Comparison of ENCODE assay signal across 15 mouse cellular contexts in genomic region chr15:99099984-99100383, GRCm38 (mm10). TPM values are rescaled to one million over a fixed set of nuclear protein-coding genes. Genes with fewer than 3 reads are reported as not detected.
DNase-seq lines count a peak whose midpoint lies in the region; ATAC-seq and TF ChIP-seq lines count a peak whose summit lies in the region.
"Had no signal": no experiment of that assay in that cellular context is flagged by ENCODE, and none has a peak within 500 bp of the region (broad histone marks: within the 10 kb centered on the region; RNA-seq: fewer than 3 reads in every experiment).

No protein-coding gene starts in this region.

- H3K4me2 ChIP-seq in liver, embryonic 11.5 days = peak overlapping the region; percentile 37
- peak overlapping the region; percentile 66 for H3K4me2 ChIP-seq in stomach, embryonic 16.5 days (ENCODE audit: low read depth, low read length)
- H3K4me2 ChIP-seq in hindbrain, embryonic 14.5 days (replicated peaks) = no peak overlapping the region

- H3K9me3 ChIP-seq in MEL (replicated peaks; ENCODE audit: insufficient read depth, low read length) = no peaks in the 10 kb centered on the region
- H3K9me3 ChIP-seq in liver, embryonic 11.5 days (ENCODE audit: control insufficient read depth, low read length) = no peaks in the 10 kb centered on the region
- H3K9me3 ChIP-seq in stomach, embryonic 16.5 days (replicated peaks; ENCODE audit: control insufficient read depth, low read length) = no peaks in the 10 kb centered on the region
- H3K9me3 ChIP-seq in hindbrain, embryonic 14.5 days (ENCODE audit: control insufficient read depth, low read length) = no peaks in the 10 kb centered on the region
- H3K9me3 ChIP-seq: forebrain, embryonic 15.5 days; G1E; heart, embryonic 12.5 days had no signal

- H3K27me3 ChIP-seq in liver, adult 2 months (ENCODE audit: control insufficient read depth, insufficient read depth, low read length) = no peaks in the 10 kb centered on the region
- no peaks in the 10 kb centered on the region for H3K27me3 ChIP-seq in MEL (ENCODE audit: control insufficient read depth in 1 of 2, insufficient read depth in 2 of 2, low read length in 2 of 2)
- peaks cover 60% of the 10 kb centered on the region for H3K27me3 ChIP-seq in liver, embryonic 11.5 days (replicated peaks; ENCODE audit: control insufficient read depth, insufficient read depth, low read length)
- peaks cover 43% of the 10 kb centered on the region for H3K27me3 ChIP-seq in stomach, embryonic 16.5 days (ENCODE audit: control insufficient read depth, insufficient read depth, low read length)
- peaks cover 63% of the 10 kb centered on the region for H3K27me3 ChIP-seq in hindbrain, embryonic 14.5 days (ENCODE audit: control insufficient read depth, insufficient read depth, low read length)

- H3K9ac ChIP-seq in liver, adult 2 months (ENCODE audit: low read depth, low read length) = peak overlapping the region; percentile 92
- no peak overlapping the region for H3K9ac ChIP-seq in MEL (ENCODE audit: control insufficient read depth, low read depth, low read length, poor library complexity, severe bottlenecking)
- no peak overlapping the region for H3K9ac ChIP-seq in liver, embryonic 11.5 days (ENCODE audit: low read depth, low read length)
- no peak overlapping the region; the same call in 1 of the 2 replicates for H3K9ac ChIP-seq in stomach, embryonic 16.5 days (ENCODE audit: low read length)
- no peak overlapping the region for H3K9ac ChIP-seq in hindbrain, embryonic 14.5 days
- H3K9ac ChIP-seq: forebrain, embryonic 15.5 days; heart, embryonic 12.5 days had no signal

- H3K4me3 ChIP-seq in liver, adult 2 months (ENCODE audit: insufficient read depth, low read depth, low read length) = peak overlapping the region; percentile 89
- H3K4me3 ChIP-seq in MEL (ENCODE audit: control insufficient read depth in 1 of 2, insufficient read depth in 1 of 2, low read depth in 2 of 2, low read length in 2 of 2) = no peak overlapping the region
- H3K4me3 ChIP-seq in liver, embryonic 11.5 days (ENCODE audit: low read depth, low read length) = peak overlapping the region; percentile 32
- peak overlapping the region; percentile 41 for H3K4me3 ChIP-seq in stomach, embryonic 16.5 days (replicated peaks; ENCODE audit: low read length)
- no peak overlapping the region for H3K4me3 ChIP-seq in hindbrain, embryonic 14.5 days (replicated peaks; ENCODE audit: low read length)

- WGBS in liver, adult 2 months = 21% methylated on average over 3 of the region's 3 CpGs
- WGBS in liver, embryonic 11.5 days = 40% methylated on average over 3 of the region's 3 CpGs
- WGBS in stomach, embryonic 16.5 days = 45% methylated on average over 3 of the region's 3 CpGs
- 45% methylated on average over 3 of the region's 3 CpGs for WGBS in hindbrain, embryonic 14.5 days

- no peak for ATAC-seq in liver, embryonic 11.5 days (replicated peaks; ENCODE audit: low FRiP score)
- ATAC-seq in stomach, embryonic 16.5 days (ENCODE audit: insufficient read depth, low FRiP score) = no peak
- no peak for ATAC-seq in hindbrain, embryonic 14.5 days (ENCODE audit: low FRiP score)

- peak; percentile 14 for TF ChIP-seq CTCF in liver, adult 2 months (IDR thresholded peaks at IDR 0.05; ENCODE audit: low read depth, low read length)
- TF ChIP-seq CTCF in MEL (IDR thresholded peaks at IDR 0.05 in 2 of 3, conservative IDR thresholded peaks at IDR 0.05 in 1 of 3; ENCODE audit: control insufficient read depth in 1 of 3, insufficient read depth in 1 of 3, low read depth in 2 of 3, low read length in 3 of 3, poor library complexity in 1 of 3, severe bottlenecking in 1 of 3) = peak in 2 of 3 experiments; percentile 26 to 34; a peak in 4 of 6 replicates

- TF ChIP-seq RAD21 in MEL (IDR thresholded peaks at IDR 0.05; ENCODE audit: low read depth, low read length) = peak; percentile 27

- no peak for TF ChIP-seq POLR2A in liver, adult 2 months (IDR thresholded peaks at IDR 0.05; ENCODE audit: extremely low read depth, insufficient read depth, low read length)
- no peak for TF ChIP-seq POLR2A in MEL (IDR thresholded peaks at IDR 0.05; ENCODE audit: control insufficient read depth in 1 of 2, insufficient read depth in 1 of 2, low read depth in 1 of 2, low read length in 2 of 2, poor library complexity in 1 of 2)

- DNase-seq in liver, adult 2 months (ENCODE audit: extremely low read depth, low read depth, low spot score) = peak; percentile 75
- no peak for DNase-seq in liver
- no peak for DNase-seq in MEL (ENCODE audit: low read depth, low spot score)
- DNase-seq in liver, embryonic 11.5 days (ENCODE audit: low spot score) = no peak
- no peak for DNase-seq in cerebellum, postnatal 4 days (ENCODE audit: low spot score in 2 of 2)
- DNase-seq in hindbrain, embryonic 14.5 days (ENCODE audit: low spot score) = no peak
- DNase-seq: cerebellum, postnatal 36 days; gastrocnemius, postnatal 14 days; lung, postnatal 14 days had no signal

- H3K4me1 ChIP-seq in liver, adult 2 months (ENCODE audit: control insufficient read depth, insufficient read depth, low read length) = peaks cover 20% of the 10 kb centered on the region
- peaks cover 0 to 7% of the 10 kb centered on the region in 2 experiments; a peak in 2 of 4 replicates for H3K4me1 ChIP-seq in MEL (ENCODE audit: control insufficient read depth in 1 of 2, insufficient read depth in 2 of 2, low read length in 2 of 2)
- peaks cover 13% of the 10 kb centered on the region for H3K4me1 ChIP-seq in liver, embryonic 11.5 days (replicated peaks; ENCODE audit: control insufficient read depth, insufficient read depth, low read length)
- peaks cover 22% of the 10 kb centered on the region for H3K4me1 ChIP-seq in stomach, embryonic 16.5 days (ENCODE audit: control insufficient read depth, insufficient read depth, low read length)
- H3K4me1 ChIP-seq in hindbrain, embryonic 14.5 days (replicated peaks; ENCODE audit: control insufficient read depth, insufficient read depth, low read length) = peaks cover 33% of the 10 kb centered on the region

- TF ChIP-seq EP300 in MEL (IDR thresholded peaks at IDR 0.05; ENCODE audit: low read depth in 1 of 2, low read length in 2 of 2) = no peak

- H3K36me3 ChIP-seq in liver, adult 2 months (ENCODE audit: control insufficient read depth, insufficient read depth, low read length) = peaks cover 19% of the 10 kb centered on the region
- peaks cover 0 to 4% of the 10 kb centered on the region in 2 experiments; a peak in 2 of 4 replicates for H3K36me3 ChIP-seq in MEL (ENCODE audit: control insufficient read depth in 1 of 2, insufficient read depth in 2 of 2, low read length in 2 of 2)
- no peaks in the 10 kb centered on the region for H3K36me3 ChIP-seq in liver, embryonic 11.5 days (ENCODE audit: control insufficient read depth, insufficient read depth, low read length)
- H3K36me3 ChIP-seq in stomach, embryonic 16.5 days (ENCODE audit: control insufficient read depth, insufficient read depth, low read length) = no peaks in the 10 kb centered on the region
- no peaks in the 10 kb centered on the region for H3K36me3 ChIP-seq in hindbrain, embryonic 14.5 days (replicated peaks; ENCODE audit: control insufficient read depth, insufficient read depth)
- H3K36me3 ChIP-seq: forebrain, embryonic 15.5 days; G1E; heart, embryonic 12.5 days had no signal

- H3K27ac ChIP-seq in liver, adult 2 months (replicated peaks; ENCODE audit: insufficient read depth, low read depth, low read length) = peak overlapping the region; percentile 98
- H3K27ac ChIP-seq in MEL (ENCODE audit: control insufficient read depth, low read depth, low read length) = no peak overlapping the region
- H3K27ac ChIP-seq in liver, embryonic 11.5 days (ENCODE audit: low read depth, low read length) = no peak overlapping the region
- peak overlapping the region; percentile 87; the same call in 1 of the 2 replicates for H3K27ac ChIP-seq in stomach, embryonic 16.5 days (ENCODE audit: low read length)
- no peak overlapping the region for H3K27ac ChIP-seq in hindbrain, embryonic 14.5 days
- H3K27ac ChIP-seq: forebrain, embryonic 15.5 days had no signal

- peaks cover 7% of the 10 kb centered on the region; the same call in 1 of the 2 replicates for H3K79me2 ChIP-seq in liver, adult 2 months (ENCODE audit: control insufficient read depth, insufficient read depth, low read length)
- H3K79me2 ChIP-seq in MEL (ENCODE audit: control insufficient read depth, insufficient read depth, low read length, poor library complexity) = no peaks in the 10 kb centered on the region

RNA-seq across cellular contexts. Expression of gene Dnajc22, which starts 7.0 kb away (rescaled TPM):
- total RNA-seq in liver, adult 2 months (2014; rRNA removed) = 146 and 151 TPM in 2 replicates
- polyA plus RNA-seq in liver, adult 2 months (2012; rRNA removed) = 119 and 120 TPM in 2 replicates
- total RNA-seq in MEL (2012; rRNA removed) = 3.2 TPM in 2 replicates
- 1 to 10 TPM in 1 of 2 experiments, not detected in 1; 5.3 TPM for polyA plus RNA-seq in MEL (2012; ENCODE audit: insufficient read depth in 1 of 2, insufficient read length in 2 of 2, low read depth in 1 of 2, low replicate concordance in 2 of 2, missing spikeins in 1 of 2)
- 17.1 and 19.8 TPM in 2 replicates for polyA plus RNA-seq in liver, embryonic 11.5 days (2014; fragmentation: Nextera tagmentation; extraction: Ambion mirVana)
- polyA plus RNA-seq in stomach, embryonic 16.5 days (2015; fragmentation: Nextera tagmentation; extraction: Ambion mirVana) = 14.1 TPM in 2 replicates
- polyA plus RNA-seq in hindbrain, embryonic 14.5 days (2014; fragmentation: Nextera tagmentation; extraction: Ambion mirVana) = 0.52 and 1.0 TPM in 2 replicates
- polyA plus RNA-seq: embryonic facial prominence, embryonic 14.5 days; G1E had no signal

RNA-seq across cellular contexts. Expression of gene C1ql4, which starts 12.4 kb away (rescaled TPM):
- not detected in 2 replicates for total RNA-seq in liver, adult 2 months (2014; rRNA removed)
- polyA plus RNA-seq in liver, adult 2 months (2012; rRNA removed) = 0.10 and 0.11 TPM in 2 replicates
- 0.15 TPM in 1 of 2 replicates, not detected in the other for total RNA-seq in MEL (2012; rRNA removed)
- polyA plus RNA-seq in MEL (2012; ENCODE audit: insufficient read depth in 1 of 2, insufficient read length in 2 of 2, low read depth in 1 of 2, low replicate concordance in 2 of 2, missing spikeins in 1 of 2) = under 1 TPM in 1 of 2 experiments, not detected in 1; 0.08 TPM
- polyA plus RNA-seq in liver, embryonic 11.5 days (2014; fragmentation: Nextera tagmentation; extraction: Ambion mirVana) = 0.25 TPM in 1 of 2 replicates, not detected in the other
- polyA plus RNA-seq in stomach, embryonic 16.5 days (2015; fragmentation: Nextera tagmentation; extraction: Ambion mirVana) = not detected in 2 replicates
- 4.7 and 6.6 TPM in 2 replicates for polyA plus RNA-seq in hindbrain, embryonic 14.5 days (2014; fragmentation: Nextera tagmentation; extraction: Ambion mirVana)
- total RNA-seq: G1E; gastrocnemius, postnatal 14 days had no signal
- polyA plus RNA-seq: G1E; limb, embryonic 11.5 days had no signal

RNA-seq across cellular contexts. Expression of gene Troap, which starts 25.6 kb away (rescaled TPM):
- total RNA-seq in liver, adult 2 months (2014; rRNA removed) = 0.34 TPM in 1 of 2 replicates, not detected in the other
- polyA plus RNA-seq in liver, adult 2 months (2012; rRNA removed) = not detected in 2 replicates
- 24.3 and 25.8 TPM in 2 replicates for total RNA-seq in MEL (2012; rRNA removed)
- 10 to 100 TPM in 1 of 2 experiments, not detected in 1; 70.2 TPM for polyA plus RNA-seq in MEL (2012; ENCODE audit: insufficient read depth in 1 of 2, insufficient read length in 2 of 2, low read depth in 1 of 2, low replicate concordance in 2 of 2, missing spikeins in 1 of 2)
- 26.5 and 27.8 TPM in 2 replicates for polyA plus RNA-seq in liver, embryonic 11.5 days (2014; fragmentation: Nextera tagmentation; extraction: Ambion mirVana)
- 25.6 and 26.4 TPM in 2 replicates for polyA plus RNA-seq in stomach, embryonic 16.5 days (2015; fragmentation: Nextera tagmentation; extraction: Ambion mirVana)
- polyA plus RNA-seq in hindbrain, embryonic 14.5 days (2014; fragmentation: Nextera tagmentation; extraction: Ambion mirVana) = 3.7 and 4.0 TPM in 2 replicates

RNA-seq across cellular contexts. Expression of gene Spats2, which starts 25.7 kb away (rescaled TPM):
- total RNA-seq in liver, adult 2 months (2014; rRNA removed) = 2.7 and 3.2 TPM in 2 replicates
- polyA plus RNA-seq in liver, adult 2 months (2012; rRNA removed) = 2.5 and 2.9 TPM in 2 replicates
- 8.2 and 12.0 TPM in 2 replicates for total RNA-seq in MEL (2012; rRNA removed)
- 10 to 100 TPM in 1 of 2 experiments, not detected in 1; 24.5 TPM for polyA plus RNA-seq in MEL (2012; ENCODE audit: insufficient read depth in 1 of 2, insufficient read length in 2 of 2, low read depth in 1 of 2, low replicate concordance in 2 of 2, missing spikeins in 1 of 2)
- 32.9 and 35.0 TPM in 2 replicates for polyA plus RNA-seq in liver, embryonic 11.5 days (2014; fragmentation: Nextera tagmentation; extraction: Ambion mirVana)
- polyA plus RNA-seq in stomach, embryonic 16.5 days (2015; fragmentation: Nextera tagmentation; extraction: Ambion mirVana) = 18.3 and 20.2 TPM in 2 replicates
- polyA plus RNA-seq in hindbrain, embryonic 14.5 days (2014; fragmentation: Nextera tagmentation; extraction: Ambion mirVana) = 33.7 and 33.8 TPM in 2 replicates
- polyA plus RNA-seq: G1E had no signal

RNA-seq across cellular contexts. Expression of gene Prph, which starts 45.0 kb away (rescaled TPM):
- total RNA-seq in liver, adult 2 months (2014; rRNA removed) = 0.07 and 0.09 TPM in 2 replicates
- polyA plus RNA-seq in liver, adult 2 months (2012; rRNA removed) = 0.09 and 0.39 TPM in 2 replicates
- total RNA-seq in MEL (2012; rRNA removed) = not detected in 2 replicates
- polyA plus RNA-seq in MEL (2012; ENCODE audit: insufficient read depth in 1 of 2, insufficient read length in 2 of 2, low read depth in 1 of 2, low replicate concordance in 2 of 2, missing spikeins in 1 of 2) = not detected
- polyA plus RNA-seq in liver, embryonic 11.5 days (2014; fragmentation: Nextera tagmentation; extraction: Ambion mirVana) = 0.36 and 0.90 TPM in 2 replicates
- polyA plus RNA-seq in stomach, embryonic 16.5 days (2015; fragmentation: Nextera tagmentation; extraction: Ambion mirVana) = 24.4 and 25.4 TPM in 2 replicates
- polyA plus RNA-seq in hindbrain, embryonic 14.5 days (2014; fragmentation: Nextera tagmentation; extraction: Ambion mirVana) = 77.9 and 79.5 TPM in 2 replicates
- total RNA-seq: G1E had no signal
- polyA plus RNA-seq: G1E had no signal

Comparison
In these comparisons a context has a peak if more than half of its experiments do, and no peak if none do; other contexts are left out.
1. H3K27ac ChIP-seq: peak in liver, adult 2 months (single experiment) and stomach, embryonic 16.5 days (single experiment); none in MEL (single experiment), liver, embryonic 11.5 days (single experiment) and hindbrain, embryonic 14.5 days (single experiment).
2. H3K4me3 ChIP-seq: peak in liver, adult 2 months (single experiment), liver, embryonic 11.5 days (single experiment) and stomach, embryonic 16.5 days (single experiment); none in MEL (0 of 2) and hindbrain, embryonic 14.5 days (single experiment).